Mouse (Mus musculus) layer of hippocampus, adult 18-20 months (tissue): ENCODE measurements around the gene Dppa4. TPM values are rescaled to one million over a fixed set of nuclear protein-coding genes. Genes with fewer than 3 reads are reported as not detected.
"Not testable (repeated sequence)": the region's sequence is repeated elsewhere in the genome, so short reads cannot be mapped to it uniquely, and the experiment has no call there.

ENCODE experiments used
- DNase-seq, 2 experiments: peaks; one replicate each; pipeline ENCODE4 v3.0.0; 2022; ENCODE audit warnings: low spot score in 2 of 2
- long read RNA-seq: library from polyadenylated mRNA; stranded (forward); transcript quantifications from one replicate; pipeline ENCODE4 v2.0.0, GENCODE M21; 2021
- total RNA-seq, 2 experiments: library from RNA; stranded (reverse); gene quantifications; 2 replicates each; pipeline ENCODE4 v1.2.3; 2021

Gene Dppa4
- not detected for total RNA-seq
- long read RNA-seq, result 0 reads

DNA sequence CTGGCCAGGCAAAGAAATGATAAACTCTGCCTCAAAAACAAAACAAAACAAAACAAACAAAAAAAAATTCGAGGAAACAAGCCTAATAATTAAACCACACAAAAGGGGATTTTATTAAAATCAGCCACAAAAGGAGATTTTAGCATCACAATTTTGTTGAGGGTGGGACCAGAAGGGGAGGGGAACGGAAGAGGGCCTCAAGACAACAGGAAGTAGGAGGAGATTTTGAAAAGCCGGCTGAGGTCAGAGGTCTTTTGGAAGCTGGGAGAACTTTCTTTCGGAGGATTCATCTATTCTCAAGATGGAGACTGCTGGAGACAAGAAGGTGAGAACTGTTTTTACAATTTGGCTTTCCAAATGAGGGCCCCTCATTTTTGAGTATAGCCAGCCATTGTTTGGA, at the start of gene Dppa4:
TSS of gene Dppa4 (plus strand) at position 217 of the 400 bp plus-strand sequence.
- DNase-seq, result no peak

DNA sequence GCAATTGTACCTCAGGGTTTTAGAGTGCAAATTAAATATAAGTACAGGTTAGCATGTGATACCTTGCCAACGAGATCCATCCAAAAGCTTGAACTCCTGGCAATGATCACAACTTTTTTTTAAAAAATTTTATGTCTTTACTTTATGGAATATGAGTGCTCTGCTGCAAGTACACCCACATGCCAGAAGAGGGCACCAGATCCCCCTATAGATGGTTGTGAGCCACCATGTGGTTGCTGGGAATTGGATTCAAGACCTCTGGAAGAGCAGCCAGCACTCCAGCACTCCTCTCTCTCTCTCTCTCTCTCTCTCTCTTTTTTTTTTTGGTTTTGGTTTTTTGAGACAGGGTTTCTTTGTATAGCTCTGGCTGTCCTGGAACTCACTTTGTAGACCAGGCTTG, 48.5 kb upstream of the Dppa4 start:
- no peak for DNase-seq

DNA sequence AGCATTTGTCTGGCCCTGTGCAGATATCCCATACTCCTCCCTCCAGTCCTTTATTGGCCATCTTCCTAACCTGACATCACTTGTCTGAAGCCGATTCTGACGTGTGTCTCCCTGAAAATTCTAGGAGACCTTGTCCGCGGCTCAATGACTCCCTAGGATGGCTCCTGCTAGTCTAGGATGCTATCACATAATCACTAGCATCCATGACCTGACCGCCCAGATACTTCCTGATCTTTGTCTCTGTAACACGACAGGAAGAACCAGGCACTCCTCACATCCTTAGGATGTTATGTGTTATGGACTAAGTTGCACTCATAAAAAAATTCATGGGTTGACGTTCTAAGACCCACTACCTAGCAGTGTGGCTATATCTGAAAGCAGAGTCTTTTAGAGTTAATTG, 45.9 kb upstream of the Dppa4 start:
- DNase-seq, result no peak

DNA sequence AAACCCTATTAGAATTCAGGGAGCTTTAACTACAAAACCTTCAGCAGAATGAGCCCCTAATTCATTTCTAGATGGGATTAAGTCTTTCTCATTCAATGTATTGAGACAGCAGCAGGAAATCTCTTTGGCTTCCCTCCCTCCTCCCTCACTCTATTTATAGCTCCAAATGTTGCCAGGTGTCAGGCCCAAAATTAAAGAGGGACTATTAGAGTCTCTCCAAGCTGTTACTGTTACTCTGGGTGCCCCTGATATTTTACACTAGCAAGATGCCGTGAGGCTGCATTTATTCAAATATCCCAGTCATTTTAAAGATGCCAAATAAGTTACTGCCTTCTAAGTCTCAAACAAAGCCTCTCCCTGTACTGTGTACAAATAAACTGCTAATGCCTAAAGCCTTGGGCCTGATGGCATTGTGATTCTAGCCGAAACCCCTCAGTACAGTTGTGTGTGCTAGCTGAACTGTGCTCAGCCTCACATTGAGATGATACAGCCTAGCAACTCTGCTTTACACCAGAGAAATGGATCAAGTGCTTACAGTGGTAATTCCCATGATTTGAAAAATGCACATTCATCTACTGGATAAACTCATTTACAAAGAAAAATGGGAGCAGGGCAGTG, 36.4 kb upstream of the Dppa4 start:
- no peak for DNase-seq

DNA sequence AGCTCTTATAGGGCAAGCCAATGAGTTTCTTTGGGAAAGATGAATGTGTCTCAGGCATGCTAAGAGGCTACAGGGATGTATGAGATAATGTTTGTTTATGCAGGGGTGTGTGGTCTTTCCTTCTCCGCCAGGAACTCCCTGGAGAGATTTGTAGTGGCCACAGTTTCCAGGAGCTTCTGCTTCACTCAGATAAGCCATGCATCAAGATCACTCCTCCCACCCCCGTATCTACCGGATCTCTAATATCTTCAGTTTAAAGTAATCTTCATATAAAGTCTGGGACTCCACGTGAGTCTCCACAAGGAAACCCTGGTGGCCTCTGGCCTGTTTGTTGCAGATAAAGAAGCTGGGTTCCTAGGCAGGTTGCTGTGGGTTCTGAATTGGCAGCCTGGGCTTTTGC, 30.7 kb upstream of the Dppa4 start:
- no peak for DNase-seq

DNA sequence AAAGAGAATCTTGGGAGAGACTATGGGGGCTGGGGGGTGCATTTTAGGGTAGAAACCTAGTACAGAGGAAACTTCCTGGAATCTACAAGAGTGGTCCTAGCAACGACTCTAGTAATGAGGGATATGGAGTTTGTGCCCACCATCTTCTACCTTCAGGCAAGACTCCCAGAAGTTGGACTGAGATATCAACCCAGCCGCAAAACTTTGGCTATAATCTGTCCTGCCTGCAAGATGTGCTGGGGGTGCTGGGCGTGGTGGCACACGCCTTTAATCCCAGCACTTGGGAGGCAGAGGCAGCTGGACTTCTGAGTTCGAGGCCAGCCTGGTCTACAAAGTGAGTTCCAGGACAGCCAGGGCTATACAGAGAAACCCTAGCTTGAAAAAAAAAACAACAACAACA, 28.9 kb upstream of the Dppa4 start:
- no peak for DNase-seq

DNA sequence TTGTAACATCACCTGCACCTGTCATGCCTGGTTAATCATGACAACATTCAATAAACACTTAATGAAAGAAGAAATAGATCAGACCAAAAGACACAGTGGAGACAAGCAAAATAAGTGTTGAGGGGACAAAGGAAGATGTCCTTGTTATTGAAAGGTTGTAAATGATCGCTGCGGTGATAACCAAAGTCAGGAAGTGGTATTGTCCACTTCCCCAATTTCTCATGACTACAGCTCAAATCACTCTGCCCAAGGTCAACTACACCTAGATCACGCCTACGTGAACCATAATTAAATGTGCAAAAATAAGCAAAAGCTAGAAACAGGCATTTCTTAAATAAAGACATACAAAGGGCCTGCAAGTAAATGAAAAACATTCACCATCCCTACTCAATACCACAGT, 24.0 kb upstream of the Dppa4 start:
- DNase-seq, result no peak

DNA sequence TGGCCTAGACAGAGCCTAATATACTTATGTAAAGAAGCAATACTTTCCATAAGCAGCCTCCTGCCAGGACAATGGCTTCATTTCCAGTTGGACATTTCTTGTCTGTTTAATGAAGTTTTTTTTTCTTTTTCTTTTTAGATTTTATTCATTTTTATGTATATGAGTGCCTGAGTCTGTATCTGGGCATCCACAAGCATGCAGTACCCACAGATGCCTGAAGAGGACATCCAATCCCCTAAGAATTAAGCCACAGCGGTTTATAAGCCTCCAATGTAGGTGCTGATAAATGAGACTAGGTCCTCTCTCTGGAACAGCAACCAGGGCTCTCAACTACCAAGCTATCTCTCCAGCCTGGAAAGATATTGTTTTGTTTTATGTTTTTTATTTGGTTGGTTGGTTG, 20.6 kb upstream of the Dppa4 start:
- DNase-seq, result no peak

DNA sequence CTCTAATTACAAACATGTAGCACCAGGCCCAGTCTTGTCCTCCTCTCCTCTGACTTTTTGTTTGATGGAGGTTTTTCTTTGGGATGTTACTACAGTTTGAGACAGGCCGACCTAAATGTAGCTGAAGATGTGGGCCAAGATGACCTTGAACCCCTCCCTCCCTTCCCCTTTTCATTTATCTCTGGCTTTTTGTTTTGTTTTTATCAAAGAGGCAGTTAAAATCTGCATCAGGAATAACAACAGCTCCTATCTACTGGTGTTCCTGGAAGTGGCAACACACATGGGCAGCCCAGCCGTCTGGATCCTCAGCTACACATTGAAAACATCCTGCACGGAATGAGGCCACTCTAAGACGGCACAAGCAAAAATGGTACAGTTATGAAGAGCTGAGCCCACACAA, 17.7 kb upstream of the Dppa4 start:
- DNase-seq, result no peak

DNA sequence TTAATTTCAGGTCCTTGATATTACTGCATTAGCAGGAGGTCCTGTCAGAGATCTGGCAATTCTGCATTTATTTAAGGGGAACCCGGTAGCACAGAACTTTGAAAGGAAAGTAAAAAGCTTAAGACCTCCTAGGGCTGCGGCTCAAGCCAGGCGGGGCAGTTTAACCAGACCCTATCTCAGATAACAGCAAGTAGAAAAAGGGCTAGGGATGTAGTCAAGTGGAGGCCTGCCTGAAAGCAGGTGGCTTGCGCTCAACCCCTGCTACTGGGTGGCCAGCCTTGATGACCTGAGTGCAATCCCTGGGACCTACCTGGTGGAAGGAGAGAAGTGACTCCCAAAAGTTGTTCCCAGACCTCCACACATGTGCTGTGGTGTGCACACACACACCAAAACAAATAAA, 6.6 kb upstream of the Dppa4 start:
- DNase-seq, result no peak

DNA sequence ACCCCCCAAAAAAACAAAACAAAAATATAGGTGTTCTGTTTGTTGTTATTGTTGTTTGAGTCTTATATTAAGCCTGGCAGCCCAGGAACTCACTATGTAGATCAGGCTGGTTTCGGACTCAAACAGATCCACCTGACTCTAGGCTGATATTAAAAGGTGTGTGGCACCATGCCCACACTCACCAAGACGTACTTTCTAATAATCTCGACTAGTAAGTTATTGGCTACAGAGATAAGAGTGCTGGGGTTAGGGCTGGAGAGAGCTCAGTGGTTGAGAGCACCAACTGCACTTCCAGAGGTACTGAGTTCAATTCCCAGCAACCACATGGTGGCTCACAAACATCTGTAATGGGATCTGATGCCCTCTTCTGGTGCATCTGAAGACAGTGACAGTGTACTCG, 2.6 kb upstream of the Dppa4 start:
- no peak for DNase-seq

DNA sequence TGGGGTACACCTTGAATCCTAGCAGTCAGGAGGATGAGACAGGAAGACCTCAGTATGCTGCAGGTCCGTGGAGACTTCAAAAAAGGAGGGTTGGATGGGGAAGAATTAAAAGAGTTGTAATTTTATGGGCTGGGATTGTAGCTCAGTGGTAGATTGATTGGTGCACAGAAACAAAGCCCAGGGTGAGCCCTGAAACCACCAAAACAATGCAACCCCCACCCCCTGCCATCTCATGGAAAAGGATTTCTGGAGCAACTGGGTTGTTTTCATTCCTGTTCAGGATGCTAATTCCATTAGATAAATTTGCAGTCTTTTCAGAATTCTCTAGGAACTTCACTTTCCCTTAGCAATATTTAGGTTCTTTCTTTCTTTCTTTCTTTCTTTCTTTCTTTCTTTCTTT, 732 bp upstream of the Dppa4 start:
- no peak for DNase-seq

DNA sequence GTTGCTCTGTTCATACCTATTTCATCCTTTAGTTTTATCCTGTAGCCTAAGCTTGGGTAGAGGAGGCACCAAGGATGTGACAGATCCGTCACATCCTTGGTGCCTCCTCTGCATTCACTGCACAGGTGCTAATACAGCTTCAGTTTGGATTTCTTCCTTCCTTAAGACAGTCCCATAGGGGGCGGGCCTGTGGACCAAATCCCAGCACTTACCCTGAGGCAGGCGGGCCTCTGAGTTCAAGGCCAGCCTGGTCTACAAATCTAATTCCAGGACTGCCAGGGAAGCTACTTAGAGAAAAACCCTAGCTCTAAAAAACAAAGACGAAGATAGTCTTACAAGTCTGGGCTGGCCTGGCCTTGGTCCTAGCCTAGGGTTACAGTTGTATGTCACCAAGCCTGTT, 2.0 kb downstream of the Dppa4 start:
- no peak for DNase-seq

DNA sequence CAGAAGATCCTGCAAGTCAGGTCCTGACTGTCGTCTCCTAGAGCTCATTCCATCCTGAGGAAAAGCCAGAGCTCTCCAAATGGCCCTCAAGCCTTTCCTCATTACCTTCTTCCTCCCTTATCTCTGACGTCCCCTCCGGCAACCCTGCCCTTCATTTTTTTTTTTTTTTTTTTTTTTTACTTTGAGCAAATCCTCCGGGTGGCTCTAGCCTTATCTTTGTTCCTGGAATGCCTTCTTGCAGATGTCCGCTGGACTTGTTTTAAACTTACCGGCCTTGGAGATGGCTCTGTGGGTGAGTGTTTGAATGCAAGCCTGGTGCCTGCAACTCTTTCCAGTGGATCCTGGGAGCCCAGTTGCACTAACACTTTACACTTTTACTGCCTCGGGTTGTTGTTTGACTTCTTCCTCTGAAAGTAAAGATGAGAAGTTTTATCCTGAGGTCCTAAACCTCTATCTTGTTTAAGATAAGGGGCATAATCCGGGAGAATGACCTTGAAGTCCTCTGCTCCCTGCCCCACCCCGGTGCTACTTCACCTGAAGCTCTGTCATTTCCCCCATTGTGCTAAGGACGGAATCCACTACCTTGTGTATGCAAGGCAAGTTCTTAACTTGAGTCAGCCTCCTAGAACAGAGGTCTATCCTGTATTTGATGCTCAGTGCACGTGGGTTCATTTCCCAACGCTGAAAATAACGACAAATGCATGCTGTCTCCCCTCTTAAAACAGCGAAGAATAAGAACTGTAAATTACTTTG, 14.0 kb downstream of the Dppa4 start:
- no peak for DNase-seq

DNA sequence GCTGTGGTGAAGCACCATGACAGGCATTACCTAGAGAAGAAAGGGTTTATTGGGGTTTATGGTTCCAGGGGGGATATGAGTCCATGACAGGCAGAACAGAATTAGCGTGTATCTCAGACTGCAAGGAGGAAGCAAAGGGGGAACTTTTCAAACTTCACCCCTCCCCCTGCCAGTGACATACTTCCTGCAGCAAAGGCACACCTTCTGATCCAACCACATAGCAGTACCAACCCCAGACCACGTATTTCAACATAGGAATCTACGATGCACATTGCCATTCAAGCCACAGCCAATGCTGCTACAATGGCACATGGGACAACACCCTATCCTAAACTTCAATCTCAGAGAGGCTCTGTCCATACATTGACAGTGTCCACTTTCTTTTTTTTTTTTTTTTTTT, 16.4 kb downstream of the Dppa4 start:
- no peak for DNase-seq

DNA sequence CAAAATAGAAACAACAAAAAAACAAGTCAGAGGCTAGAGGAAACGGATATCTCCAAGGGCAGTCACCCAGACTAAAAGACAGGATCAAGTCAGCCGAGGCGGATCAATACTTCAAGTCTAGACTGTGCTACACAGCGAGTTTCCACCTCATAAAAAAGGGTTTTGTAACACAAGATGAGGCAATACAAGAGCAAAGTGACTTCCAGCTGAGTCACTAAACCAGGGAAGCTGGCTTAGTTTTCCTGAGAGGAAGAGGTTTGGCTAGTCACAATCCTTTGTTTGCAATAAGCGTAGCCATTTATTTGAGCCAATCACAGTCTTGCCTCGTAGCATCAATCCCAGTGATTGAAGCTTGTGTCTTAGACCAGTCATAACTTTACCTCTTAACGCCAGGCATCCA, 20.0 kb downstream of the Dppa4 start, which contains the start of gene Dppa2:
TSS of gene Dppa2 (plus strand) at position 400 of the 400 bp plus-strand sequence.
- DNase-seq, result no peak

DNA sequence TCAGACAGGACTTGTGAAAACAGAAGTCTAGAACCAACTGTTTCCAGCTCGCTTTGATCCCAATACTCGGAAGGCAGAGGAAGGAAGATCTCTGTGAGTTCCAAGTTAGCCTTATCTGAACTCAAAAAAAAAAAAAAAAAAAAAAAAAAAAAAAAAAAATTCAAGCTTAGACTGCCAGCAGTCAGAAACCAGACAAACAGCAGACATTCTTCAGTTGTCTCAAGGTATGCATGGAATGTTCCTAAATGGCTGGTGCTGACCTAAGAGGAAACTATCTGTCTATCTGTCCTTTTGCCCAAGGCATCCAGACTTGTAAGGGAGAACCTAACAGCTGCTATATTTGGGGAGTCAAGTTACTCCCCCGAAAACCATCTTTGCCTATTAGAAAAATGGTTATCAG, 20.4 kb downstream of the Dppa4 start:
- DNase-seq, result no peak

DNA sequence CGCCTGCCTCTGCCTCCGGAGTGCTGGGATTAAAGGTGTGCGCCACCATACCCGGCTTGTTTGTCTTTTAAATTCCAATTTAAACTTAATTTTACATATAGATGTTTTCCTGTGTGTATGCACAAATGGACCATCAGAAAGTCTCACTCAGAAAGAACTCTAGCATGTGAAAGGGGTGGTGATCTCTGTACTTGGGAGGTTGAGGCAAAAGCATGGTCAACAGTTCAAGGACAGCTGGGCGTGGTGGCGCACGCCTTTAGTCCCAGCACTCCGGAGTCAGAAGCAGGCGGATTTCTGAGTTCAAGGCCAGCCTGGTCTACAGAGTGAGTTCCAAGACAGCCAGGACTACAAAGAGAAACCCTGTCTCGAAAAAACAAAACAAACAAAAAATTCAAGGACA, 25.4 kb downstream of the Dppa4 start:
- not testable (repeated sequence) for DNase-seq

DNA sequence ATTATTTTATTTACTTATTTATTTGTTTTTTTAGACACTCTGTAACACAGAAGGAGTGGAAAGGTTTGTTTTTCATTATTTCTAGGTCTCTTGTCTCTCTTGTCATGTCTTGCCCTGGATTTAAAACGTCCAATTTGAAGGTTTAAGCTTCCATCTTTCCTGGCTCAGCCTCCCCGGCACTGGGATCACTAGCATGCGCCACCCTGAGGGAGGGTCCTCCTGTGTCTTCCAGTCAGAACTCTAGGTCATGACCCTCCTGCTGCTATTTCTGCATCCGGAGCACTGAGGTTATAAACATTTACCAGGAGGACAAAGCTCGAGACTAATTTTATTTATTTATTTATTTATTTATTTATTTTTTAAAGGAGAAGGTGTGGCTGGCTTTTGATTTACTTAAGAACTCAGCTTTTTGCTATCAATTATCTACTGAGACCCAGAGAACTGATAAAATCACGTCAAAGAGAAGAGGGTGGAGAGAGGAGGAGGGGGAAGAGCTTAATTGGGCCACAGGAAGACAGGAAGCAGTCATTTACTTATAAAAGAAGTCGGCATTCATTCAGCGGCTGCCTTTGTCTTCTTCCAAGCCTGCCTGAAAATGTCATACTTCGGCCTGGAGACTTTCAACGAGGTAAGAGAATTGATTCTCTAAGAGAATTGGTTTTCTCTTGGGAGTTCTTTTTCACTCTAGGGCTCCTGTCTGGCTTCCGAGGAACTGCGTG, 26.5 kb downstream of the Dppa4 start:
- no peak for DNase-seq

DNA sequence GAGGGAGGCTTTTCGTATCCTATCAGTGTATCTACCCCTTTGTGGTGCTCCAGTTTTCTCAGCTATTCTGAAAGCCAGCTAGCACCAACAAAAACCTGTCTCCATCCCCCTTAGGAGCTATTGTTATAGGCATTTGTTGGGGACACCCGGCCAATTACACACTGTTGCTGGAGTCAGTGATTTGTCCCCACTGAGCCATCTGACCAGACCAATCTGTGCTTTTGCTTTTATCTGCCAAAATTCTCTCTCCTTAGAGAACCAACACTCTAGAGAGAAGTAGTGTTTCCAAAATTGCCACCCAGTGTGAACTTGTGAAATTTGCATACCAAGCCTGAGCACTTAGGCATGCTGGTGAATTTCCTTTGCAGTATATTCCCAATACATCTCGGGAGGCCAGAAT, 31.8 kb downstream of the Dppa4 start:
- DNase-seq, result peak in 1 of 2 experiments; percentile 3

DNA sequence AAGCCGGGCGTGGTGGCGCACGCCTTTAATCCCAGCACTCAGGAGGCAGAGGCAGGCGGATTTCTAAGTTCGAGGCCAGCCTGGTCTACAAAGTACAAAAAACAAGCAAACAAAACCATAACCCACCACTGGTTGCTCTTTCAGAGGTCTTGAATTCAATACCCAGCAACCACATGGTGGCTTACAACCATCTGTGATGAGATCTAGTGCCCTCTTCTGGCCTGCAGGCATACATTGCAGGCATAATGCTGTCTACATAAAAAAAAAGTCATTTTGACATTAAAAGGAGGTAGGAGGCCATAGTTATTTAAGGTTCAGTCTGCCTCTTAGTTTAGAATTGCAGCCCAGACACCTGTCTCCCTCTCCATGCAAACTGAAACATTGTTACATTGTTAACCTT, 37.2 kb downstream of the Dppa4 start:
- no peak for DNase-seq

DNA sequence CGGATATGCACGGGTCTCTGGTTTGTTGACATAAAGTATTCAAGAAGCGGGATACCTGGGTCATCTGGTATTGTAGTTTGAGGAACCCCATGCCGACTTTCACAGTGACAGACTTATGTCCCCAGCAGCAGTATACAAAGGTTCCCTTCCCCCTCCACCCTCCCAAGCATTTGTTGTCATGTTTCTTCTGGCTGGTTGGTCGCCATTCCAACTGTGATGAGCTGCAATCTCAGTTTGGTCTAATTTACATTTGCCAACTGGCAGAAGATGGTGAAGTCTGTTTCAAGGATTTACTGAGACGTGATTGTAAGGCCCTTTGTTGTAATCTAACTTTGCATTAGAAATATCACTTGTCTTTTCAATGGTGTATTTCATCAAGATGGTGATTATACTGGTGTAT, 39.6 kb downstream of the Dppa4 start:
- no peak for DNase-seq
